ENCODE assay signal across 16 mouse cellular contexts in genomic region chr5:97048905-97049304, GRCm38 (mm10).
"Had no signal": no experiment of that assay in that cellular context is flagged by ENCODE, and none has a peak within 500 bp of the region (broad histone marks: within the 10 kb centered on the region; RNA-seq: fewer than 3 reads in every experiment).

No protein-coding gene starts in this region.

- H3K9ac ChIP-seq: intestine, embryonic 15.5 days; kidney, embryonic 15.5 days; limb, embryonic 13.5 days; midbrain, embryonic 13.5 days; neural tube, embryonic 13.5 days had no signal

- H3K27ac ChIP-seq: intestine, embryonic 15.5 days; kidney, embryonic 15.5 days; left cerebral cortex, adult 2 months; limb, embryonic 13.5 days; midbrain, embryonic 13.5 days; neural tube, embryonic 13.5 days had no signal

- H3K4me1 ChIP-seq: kidney, embryonic 15.5 days; limb, embryonic 13.5 days; midbrain, embryonic 13.5 days; neural tube, embryonic 13.5 days had no signal

- H3K4me2 ChIP-seq: intestine, embryonic 15.5 days; kidney, embryonic 15.5 days; limb, embryonic 13.5 days; midbrain, embryonic 13.5 days; neural tube, embryonic 13.5 days had no signal

- H3K4me3 ChIP-seq: intestine, embryonic 15.5 days; kidney, embryonic 15.5 days; left cerebral cortex, adult 2 months; limb, embryonic 13.5 days; midbrain, embryonic 13.5 days; neural tube, embryonic 13.5 days had no signal

- ATAC-seq: intestine, embryonic 15.5 days; midbrain, embryonic 13.5 days had no signal

- H3K27me3 ChIP-seq: intestine, embryonic 15.5 days; kidney, embryonic 15.5 days; limb, embryonic 13.5 days; midbrain, embryonic 13.5 days; neural tube, embryonic 13.5 days had no signal

- DNase-seq: kidney, adult 11 months; kidney, adult 8-10 months; kidney, postnatal 10 days; kidney, postnatal 36 days; lung, adult 2 months; lung, postnatal 14 days; lung, postnatal 4 days; thymus, adult 18-20 months; thymus, postnatal 14 days; thymus, postnatal 4 days had no signal

- H3K9me3 ChIP-seq: intestine, embryonic 15.5 days; kidney, embryonic 15.5 days; limb, embryonic 13.5 days; midbrain, embryonic 13.5 days; neural tube, embryonic 13.5 days had no signal
